Mouse (Mus musculus) kidney, adult 9 months (tissue): ENCODE results near the gene Cnfn.
"Not testable (repeated sequence)": the region's sequence is repeated elsewhere in the genome, so short reads cannot be mapped to it uniquely, and the experiment has no call there.

Experiments used
- DNase-seq: peaks from one replicate; pipeline ENCODE4 v3.0.0; 2022

The Cnfn gene

GRCm38 (mm10) chr7:25363632-25364031 lies 5.9 kb downstream of the Cnfn start:
- no peak for DNase-seq

- no peak for DNase-seq
Observed at GRCm38 (mm10) chr7:25363151-25363550, 6.4 kb downstream of the Cnfn start.

DNA sequence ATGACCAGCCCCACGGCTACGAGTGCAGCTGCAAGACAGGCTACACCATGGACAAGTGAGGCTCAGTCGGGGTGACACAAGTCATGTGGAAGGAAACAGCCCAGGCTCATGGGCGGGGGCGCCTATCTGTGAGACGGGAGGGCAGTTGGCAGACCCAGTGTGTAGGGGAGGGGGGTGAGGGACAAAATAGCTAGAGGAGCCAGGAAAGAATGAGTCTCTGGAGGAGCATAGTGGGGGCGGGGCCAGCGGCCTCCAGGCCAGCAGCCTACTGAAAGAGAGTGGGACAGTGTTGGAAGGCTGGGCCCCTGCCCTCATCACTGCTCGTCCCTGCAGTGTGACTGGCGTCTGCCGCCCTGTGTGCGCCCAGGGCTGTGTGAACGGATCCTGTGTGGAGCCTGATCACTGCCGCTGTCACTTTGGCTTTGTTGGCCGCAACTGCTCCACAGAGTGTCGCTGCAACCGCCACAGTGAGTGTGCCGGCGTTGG lies 10.8 kb downstream of the Cnfn start:
- DNase-seq: no peak

DNA sequence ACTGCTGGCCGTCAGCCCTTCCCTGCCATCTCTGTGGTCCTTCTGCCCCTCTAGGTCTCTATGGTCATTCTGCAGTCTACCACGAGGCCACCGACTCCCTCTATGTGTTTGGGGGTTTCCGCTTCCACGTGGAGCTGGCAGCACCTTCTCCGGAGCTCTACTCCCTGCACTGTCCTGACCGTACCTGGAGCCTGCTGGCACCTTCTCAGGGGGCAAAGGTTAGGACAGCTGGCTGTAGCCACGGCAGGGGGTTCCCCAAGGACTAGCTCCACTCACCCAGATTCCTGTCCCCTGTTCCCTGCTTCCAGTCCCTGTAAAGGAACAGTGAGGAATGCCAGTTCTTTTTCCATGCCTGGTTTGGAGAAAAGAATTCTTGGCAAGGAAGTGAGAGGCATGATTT lies 20.7 kb downstream of the Cnfn start:
- peak; percentile 71 for DNase-seq

DNA sequence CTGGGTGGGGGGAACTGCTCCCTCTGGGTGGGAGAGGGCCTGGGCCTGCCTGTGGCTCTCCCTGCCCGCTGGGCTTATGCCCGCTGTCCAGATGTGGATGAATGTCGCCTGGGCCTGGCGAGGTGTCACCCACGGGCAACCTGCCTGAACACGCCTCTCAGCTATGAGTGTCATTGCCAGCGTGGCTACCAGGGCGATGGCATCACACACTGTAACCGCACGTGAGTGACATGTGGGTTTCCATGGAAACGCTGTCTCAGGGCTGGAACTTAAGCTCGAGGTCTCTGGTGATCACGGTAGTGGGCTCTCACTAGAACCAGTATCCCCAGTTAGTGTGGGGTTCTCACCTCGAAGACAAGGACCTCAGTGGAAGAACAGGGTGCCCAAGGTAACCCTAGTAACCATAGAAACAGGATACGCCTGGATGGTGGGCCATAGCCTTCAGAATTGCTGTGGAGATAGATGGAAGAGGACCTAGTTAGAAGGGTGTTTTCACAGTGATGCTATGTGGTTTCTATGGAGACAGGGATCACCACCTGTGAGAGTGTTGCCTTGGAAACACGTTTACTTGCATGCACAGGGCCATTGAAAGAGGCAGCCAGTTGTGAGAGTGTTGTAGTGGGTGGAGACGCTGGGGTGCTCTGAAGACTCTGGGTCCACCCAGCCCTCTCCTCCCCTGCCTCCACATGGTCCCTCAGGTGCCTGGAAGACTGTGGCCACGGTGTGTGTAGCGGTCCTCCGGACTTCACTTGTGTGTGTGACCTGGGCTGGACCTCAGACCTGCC lies 28.3 kb downstream of the Cnfn start:
- no peak for DNase-seq

DNA sequence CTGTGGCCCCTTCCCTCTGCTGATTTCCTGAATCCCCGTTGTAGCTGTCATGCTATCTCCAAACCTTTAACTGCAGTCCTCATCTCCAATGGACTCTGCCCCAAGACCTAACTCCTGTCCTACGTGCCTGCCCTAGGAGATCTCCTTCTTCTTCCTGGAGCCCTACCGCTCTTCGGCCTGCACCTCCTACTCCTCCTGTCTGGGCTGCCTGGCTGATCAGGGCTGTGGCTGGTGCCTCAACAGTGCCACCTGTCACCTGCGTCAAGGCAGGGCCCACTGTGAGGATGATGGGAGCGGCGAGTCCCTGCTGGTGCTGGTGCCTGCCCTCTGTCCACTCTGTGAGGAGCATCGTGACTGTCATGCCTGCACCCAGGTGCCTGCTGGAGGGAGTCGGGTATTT lies 30.2 kb downstream of the Cnfn start:
- no peak for DNase-seq

- DNase-seq: no peak
Observed at GRCm38 (mm10) chr7:25334472-25334871, 35.1 kb downstream of the Cnfn start.

DNA sequence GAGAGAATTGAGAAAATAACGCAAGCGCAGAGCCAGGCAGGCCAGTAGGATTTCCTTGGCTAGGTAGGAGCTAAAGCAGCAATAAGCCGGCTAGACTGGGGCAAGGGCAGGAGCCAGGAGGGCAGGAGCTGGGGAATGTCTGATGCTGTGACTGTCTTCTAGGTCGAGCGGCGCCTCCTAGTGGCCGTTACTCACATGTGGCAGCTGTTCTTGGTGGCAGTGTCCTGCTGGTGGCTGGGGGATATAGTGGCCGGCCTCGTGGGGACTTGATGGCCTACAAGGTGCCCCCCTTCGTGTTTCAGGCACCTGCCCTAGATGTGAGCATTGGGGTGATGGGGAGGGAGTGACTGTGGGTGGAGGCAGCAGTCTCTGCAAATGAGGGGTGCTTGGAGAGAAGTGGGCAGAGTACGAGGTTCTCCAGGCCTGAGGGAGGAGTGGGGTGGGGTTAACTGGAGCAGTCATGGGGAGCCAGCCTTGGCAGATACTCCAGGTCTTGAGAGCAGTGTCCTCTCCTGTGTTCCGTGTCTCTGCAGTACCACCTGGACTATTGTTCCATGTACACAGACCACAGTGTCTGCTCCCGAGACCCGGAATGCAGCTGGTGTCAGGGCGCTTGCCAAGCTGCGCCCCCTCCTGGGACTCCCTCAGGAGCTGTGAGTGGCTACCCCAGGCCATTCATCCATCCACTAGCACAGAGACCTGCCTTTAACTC lies 35.8 kb downstream of the Cnfn start:
- peak; percentile 82 for DNase-seq

GRCm38 (mm10) chr7:25326233-25326632 lies 43.3 kb downstream of the Cnfn start:
- no peak for DNase-seq

DNA sequence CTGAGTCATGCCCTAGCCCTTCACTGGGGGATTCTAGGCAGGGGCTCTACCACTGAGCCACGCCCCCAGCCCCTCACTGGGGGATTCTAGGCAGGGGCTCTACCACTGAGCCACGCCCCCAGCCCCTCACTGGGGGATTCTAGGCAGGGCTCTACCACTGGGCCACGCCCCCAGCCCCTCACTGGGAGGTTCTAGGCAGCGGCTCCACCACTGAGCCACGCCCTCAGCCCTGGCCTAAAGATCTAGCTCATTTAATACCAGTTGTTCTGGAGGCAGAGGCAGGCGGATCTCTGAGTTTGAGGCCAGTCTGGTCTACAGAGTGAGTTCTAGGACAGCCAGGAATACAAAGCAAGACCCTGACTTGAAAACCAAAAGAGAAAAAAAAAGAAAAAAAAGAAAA lies 44.1 kb downstream of the Cnfn start:
- not testable (repeated sequence) for DNase-seq

GRCm38 (mm10) chr7:25323219-25323618 lies 46.3 kb downstream of the Cnfn start:
- DNase-seq: no peak

GRCm38 (mm10) chr7:25322058-25322484 lies 47.5 kb downstream of the Cnfn start:
- DNase-seq: no peak
